Mouse (Mus musculus): ENCODE measurements around the gene Shroom3.

Shroom3 gene

GRCm38 (mm10) chr5:92850925-92851324 lies 167.7 kb downstream of the Shroom3 start:
- DNase-seq (ENCODE audit: low read depth, low spot score): no peak

DNA sequence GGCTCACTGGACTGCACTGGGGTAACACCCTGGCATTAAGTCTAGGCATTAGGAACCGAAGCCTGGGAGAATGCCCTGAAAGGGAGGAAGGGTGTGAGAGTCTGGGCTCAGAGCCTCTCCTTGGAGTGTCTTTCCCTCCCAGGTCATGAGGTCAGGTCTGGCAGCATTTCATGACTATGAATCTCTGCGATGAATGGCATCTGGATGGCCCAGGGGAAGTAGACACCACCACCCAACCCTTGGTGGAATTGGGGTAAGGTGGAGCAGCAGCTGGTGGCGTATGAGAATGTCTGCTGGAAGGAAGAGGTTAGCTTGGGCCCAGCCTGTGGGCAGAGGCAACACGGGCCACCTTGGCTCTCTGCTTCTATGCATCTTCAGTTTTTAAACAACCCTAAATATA lies 171.7 kb downstream of the Shroom3 start:
- DNase-seq (ENCODE audit: low read depth, low spot score): no peak

- no peak for DNase-seq (ENCODE audit: low read depth, low spot score)
These were observed 173.1 kb downstream of the Shroom3 start for GRCm38 (mm10) chr5:92856346-92856745.

DNA sequence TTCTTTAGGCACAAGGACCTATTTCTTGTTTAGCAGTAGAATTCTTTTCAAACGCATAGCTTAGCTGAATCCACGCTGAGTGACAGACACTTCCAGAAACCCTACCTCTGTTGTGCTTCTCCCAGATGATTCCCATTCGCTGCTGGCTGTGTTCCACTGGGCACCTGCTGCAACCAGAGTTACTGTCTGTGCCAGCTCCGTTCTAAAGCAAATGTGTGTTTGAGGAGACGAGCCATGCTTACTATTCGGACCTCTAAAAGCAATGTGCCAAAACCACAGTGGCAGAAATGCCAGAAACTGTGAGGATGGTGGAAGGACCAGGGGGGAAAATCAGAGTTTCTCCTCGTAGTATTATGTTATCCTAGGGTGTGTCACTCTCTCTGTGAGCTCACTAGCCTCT lies 173.9 kb downstream of the Shroom3 start:
- DNase-seq (ENCODE audit: low read depth, low spot score): no peak

GRCm38 (mm10) chr5:92858104-92858503 lies 174.9 kb downstream of the Shroom3 start:
- no peak for DNase-seq (ENCODE audit: low read depth, low spot score)

DNA sequence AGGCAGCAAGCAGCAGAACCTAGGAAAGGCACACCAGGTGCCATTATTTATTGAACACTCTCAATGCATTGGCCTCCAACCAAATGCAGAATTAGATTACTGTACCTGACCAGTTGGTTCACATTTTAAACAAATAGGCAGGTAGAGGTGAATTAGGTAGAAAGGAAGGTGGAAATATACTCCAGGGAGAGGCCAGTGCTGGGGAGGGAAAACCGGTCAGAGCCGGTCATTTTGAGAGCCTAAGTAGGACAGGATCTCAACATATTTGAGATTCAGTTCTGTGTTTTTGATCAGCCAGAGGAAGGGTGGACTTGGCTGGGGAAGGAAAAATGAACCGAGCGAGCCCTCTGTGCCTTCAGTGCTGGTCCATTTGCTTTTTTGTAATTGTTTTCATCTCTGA lies 175.3 kb downstream of the Shroom3 start:
- DNase-seq (ENCODE audit: low read depth, low spot score): no peak

- DNase-seq (ENCODE audit: low read depth, low spot score): no peak
These were observed 178.3 kb downstream of the Shroom3 start for GRCm38 (mm10) chr5:92861416-92862112.

DNA sequence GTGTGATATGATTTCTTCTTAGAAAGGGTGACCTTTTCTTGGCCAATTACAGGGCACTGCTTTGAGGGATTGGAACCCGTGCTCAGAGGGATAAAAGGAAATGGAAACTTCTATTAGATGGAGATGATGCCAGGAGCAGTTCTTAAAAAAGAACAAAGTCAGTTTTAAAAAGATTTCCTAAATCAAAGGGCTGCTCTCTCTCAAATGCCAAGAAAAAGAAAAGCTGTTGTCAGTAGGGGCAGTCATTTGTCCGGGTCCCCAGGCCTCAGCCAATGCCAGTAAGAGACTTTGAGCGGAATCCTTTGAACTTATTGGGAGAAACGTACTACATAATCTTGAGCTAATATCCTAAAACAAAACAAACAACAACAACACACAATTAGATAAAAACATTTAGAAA lies 181.9 kb downstream of the Shroom3 start:
- no peak for DNase-seq (ENCODE audit: low read depth, low spot score)

GRCm38 (mm10) chr5:92866546-92866945 lies 183.3 kb downstream of the Shroom3 start:
- DNase-seq (ENCODE audit: low read depth, low spot score): no peak

DNA sequence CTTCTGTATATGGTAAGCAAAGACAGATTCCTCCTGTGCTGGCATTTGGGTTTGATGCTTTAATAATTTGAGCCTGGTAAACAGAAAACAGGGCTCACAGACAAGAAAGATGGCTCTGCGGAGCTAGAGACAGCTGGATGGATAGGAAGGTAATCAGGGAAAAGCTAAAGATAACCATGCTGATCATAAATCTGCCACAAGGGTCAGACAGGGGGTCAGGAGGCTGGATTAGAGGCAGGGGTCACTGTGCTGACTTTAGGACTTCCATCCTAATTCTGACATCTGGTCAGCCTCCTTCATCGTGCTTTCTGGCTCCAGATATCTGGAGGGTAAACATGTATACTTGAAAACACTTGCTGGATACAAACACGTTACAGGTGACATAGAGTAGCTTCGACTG lies 184.0 kb downstream of the Shroom3 start:
- DNase-seq (ENCODE audit: low read depth, low spot score): no peak

DNA sequence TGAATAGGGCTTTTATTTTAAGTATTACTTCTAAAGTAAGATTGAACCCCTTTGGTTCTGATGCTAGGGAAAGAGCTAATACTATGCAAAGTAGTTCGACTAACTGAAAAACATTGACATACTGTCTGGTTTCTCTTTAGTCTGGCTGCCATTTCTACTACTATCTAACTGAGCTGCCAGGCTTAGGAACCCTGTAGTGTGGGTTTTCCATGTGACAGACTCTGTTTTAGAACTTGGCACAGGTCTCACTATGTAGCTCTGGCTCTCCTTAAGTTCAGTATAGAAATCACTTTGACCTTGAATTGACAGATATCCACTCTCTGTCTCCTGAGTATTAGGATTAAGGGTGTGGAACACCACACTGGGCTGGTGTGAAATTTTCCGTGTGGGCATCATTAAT lies 185.0 kb downstream of the Shroom3 start:
- DNase-seq (ENCODE audit: low read depth, low spot score): no peak

DNA sequence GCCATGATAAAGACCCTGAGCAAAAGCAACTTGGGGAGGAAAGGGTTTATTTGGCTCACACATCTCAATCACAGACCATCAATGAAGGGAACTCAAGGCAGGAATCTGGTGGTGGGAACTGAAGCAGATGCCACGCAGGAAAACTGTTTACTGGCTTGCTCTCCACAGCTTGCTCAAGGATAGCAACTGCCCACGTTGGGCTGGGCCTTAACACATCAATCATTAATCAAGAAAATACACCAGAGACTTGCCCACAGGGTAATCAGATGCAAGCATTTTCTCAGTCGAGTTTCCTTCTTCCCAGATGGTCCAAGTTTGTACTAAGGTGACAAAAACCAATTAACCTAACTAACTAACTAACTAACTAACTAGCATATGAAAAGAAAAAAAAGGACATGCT lies 187.8 kb downstream of the Shroom3 start:
- no peak for DNase-seq (ENCODE audit: low read depth, low spot score)

DNA sequence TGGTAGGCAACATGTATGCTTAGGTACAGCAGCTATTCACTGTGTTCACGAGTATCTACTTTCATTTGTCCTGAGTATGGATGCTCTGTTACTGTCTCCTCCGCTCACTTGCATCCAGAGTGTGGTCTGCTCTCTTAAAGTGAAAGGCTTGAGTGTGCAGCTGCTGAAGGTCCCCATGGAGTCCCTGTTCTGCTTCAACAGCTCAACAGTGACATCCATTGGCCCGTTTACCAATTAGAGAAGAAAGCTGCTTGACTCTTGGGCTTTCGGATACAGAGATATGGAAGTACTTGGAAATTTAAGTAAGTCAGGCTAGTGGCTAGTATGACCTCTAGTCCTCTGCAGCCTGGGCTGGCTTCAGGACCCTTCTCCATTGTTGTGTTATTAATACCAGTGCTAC lies 188.9 kb downstream of the Shroom3 start:
- DNase-seq (ENCODE audit: low read depth, low spot score): no peak

DNA sequence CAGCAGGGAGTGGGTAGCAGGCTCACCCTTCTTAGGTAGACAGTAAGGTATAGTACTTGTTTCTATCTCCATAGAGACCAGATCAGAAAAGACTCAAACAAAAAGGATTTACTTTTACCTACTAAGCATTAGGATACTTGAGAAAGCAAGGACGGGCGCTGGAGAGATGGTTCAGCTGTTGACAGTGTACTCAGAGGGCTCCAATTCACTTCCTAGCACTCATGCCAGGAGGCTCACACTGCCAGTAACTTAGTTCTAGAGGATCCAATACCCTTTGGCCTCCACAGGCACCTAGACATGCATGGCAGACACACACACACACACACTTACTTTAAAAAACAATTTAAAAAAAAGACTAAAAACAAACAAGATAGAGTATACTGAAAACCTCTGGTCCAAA lies 189.8 kb downstream of the Shroom3 start:
- DNase-seq (ENCODE audit: low read depth, low spot score): no peak

GRCm38 (mm10) chr5:92873518-92873917 lies 190.3 kb downstream of the Shroom3 start:
- no peak for DNase-seq (ENCODE audit: low read depth, low spot score)

DNA sequence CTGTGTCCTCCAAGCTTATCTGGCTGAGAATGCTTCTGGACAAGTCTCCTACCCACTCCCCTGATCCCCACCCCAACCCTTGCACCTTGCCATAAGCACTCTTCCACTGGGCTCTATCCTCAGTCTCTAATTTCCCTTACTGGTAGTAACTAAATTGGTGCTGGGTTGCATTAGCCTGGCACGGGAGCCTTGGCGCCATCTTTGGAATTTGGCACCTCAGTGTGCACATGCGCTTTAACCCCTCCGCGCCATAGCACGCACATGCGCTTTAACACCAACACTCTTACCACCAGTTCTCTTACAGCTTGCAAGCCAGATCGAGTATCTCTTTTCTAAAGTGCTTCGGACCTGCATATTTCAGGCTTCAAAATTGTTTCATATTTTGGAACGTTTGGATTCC lies 192.6 kb downstream of the Shroom3 start:
- no peak for DNase-seq (ENCODE audit: low read depth, low spot score)

DNA sequence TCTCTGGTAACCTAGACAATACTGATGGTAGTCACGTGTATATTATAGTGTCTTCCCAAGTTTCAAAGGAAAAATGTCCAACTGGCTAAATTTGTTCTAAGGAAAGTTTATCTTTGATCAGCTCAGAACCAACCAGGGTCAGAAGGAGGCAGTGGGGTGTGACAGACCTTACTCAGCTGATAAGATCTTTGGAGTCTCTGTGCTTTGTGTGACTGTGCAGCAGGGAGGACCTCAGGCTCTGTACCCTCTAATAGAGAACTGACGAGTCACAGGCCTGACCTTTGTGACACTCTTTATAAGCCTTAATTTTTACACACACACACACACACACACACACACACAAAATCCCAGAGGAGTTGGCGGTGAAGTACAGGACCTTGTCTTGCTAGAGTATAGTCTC lies 193.9 kb downstream of the Shroom3 start:
- no peak for DNase-seq (ENCODE audit: low read depth, low spot score)

DNA sequence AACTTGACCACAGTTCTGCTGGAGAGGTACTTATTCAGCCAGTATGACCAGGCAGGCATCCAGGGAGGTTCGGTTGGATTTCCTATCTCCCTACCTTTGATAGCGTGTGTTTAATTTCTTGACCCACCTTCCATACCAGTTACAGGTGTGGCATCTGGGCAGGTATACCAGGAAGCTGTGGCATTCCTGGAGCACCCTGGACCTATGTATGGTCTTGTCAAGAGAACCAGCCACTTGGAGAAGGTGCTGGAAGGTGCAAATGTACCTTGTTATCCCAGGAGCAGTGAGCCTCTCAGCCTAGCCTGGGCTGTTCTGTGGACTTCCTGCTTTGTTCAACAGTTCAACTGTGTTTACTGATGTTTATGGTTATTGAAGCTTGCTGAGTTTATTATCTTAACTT lies 197.2 kb downstream of the Shroom3 start:
- DNase-seq (ENCODE audit: low read depth, low spot score): no peak

DNA sequence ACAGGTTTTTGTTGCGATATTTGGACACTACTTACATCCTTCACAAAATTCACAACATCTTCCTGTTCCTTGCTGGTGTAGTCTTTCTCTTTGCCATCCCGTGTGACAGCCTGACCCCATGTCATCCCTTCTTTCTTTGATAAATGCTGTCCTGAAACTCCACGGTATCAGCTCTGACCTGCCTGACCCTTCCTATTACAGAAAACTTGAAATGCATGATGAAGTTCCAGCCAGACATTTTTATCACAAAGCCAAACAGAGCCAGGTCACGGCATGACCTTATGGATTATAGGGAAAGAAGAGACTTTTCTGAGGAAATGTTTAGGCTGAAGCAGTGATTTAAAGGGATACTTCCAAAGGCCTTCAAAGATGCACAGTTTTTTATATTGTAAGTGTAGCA lies 197.7 kb downstream of the Shroom3 start:
- no peak for DNase-seq (ENCODE audit: low read depth, low spot score)

- peak; percentile 52 for DNase-seq (ENCODE audit: low read depth, low spot score)
These were observed 202.9 kb downstream of the Shroom3 start for GRCm38 (mm10) chr5:92886141-92886540.

GRCm38 (mm10) chr5:92887501-92887900 lies 204.3 kb downstream of the Shroom3 start:
- no peak for DNase-seq (ENCODE audit: low read depth, low spot score)

GRCm38 (mm10) chr5:92888628-92889241 lies 205.5 kb downstream of the Shroom3 start:
- no peak for DNase-seq (ENCODE audit: low read depth, low spot score)

DNA sequence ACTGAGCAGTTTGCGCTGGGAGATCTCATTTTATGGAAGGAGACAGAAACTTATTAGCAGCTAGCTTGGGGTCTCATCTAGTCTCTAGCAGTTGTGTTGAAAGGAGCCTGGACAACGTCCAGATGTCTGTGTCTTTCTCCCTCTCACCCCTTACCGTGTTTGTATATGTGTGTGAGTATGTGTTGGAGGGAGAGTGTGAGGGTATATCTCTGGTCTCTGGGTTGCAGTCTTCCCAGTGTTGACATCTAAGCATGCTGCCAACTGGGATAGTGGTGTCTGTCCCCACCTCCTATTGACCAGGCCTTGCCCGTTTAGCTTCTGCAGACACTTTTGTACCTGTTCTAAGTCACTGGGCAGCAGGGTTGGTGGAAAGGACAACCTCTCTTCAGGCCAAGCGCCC lies 207.7 kb downstream of the Shroom3 start:
- no peak for DNase-seq (ENCODE audit: low read depth, low spot score)

GRCm38 (mm10) chr5:92893284-92893683 lies 210.0 kb downstream of the Shroom3 start:
- DNase-seq (ENCODE audit: low read depth, low spot score): no peak

Data from forelimb bud, embryonic 11.5 days (tissue).